In genomic region chr11:97811569-97812362, GRCm38 (mm10) we compare ENCODE assay signal across 8 mouse cellular contexts. TPM values are rescaled to one million over a fixed set of nuclear protein-coding genes. Genes with fewer than 3 reads are reported as not detected.
A peak's percentile ranks its signal among the peaks of the same experiment; 100 is the strongest.
DNase-seq lines count a peak whose midpoint lies in the region; ATAC-seq lines count a peak whose summit lies in the region.

No protein-coding gene starts in this region.

- peak overlapping the region; percentile 38; the same call in 1 of the 2 replicates for H3K9ac ChIP-seq in heart, embryonic 14.5 days (ENCODE audit: low read length)
- peak overlapping the region; percentile 45 for H3K9ac ChIP-seq in forebrain, embryonic 16.5 days (replicated peaks; ENCODE audit: low read depth, low read length)
- H3K9ac ChIP-seq in neural tube, embryonic 14.5 days (replicated peaks; ENCODE audit: low read depth, low read length), result peak overlapping the region; percentile 41; the same call in 1 of the 2 replicates
- H3K9ac ChIP-seq in heart, embryonic 11.5 days (ENCODE audit: low read depth, low read length), result no peak overlapping the region

- H3K4me2 ChIP-seq in heart, embryonic 14.5 days (ENCODE audit: low read length), result no peak overlapping the region
- peak overlapping the region; percentile 44 for H3K4me2 ChIP-seq in forebrain, embryonic 16.5 days (ENCODE audit: low read length)
- peak overlapping the region; percentile 37; the same call in 1 of the 2 replicates for H3K4me2 ChIP-seq in neural tube, embryonic 14.5 days (ENCODE audit: low read depth, low read length)
- H3K4me2 ChIP-seq in heart, embryonic 11.5 days, result no peak overlapping the region

- ATAC-seq in heart, embryonic 14.5 days (ENCODE audit: insufficient number of reproducible peaks, insufficient read depth, low FRiP score, low read depth), result no peak
- ATAC-seq in forebrain, embryonic 16.5 days, result no peak
- peak; percentile 45; the same call in 1 of the 2 replicates for ATAC-seq in neural tube, embryonic 14.5 days (ENCODE audit: low read depth)
- no peak for ATAC-seq in heart, embryonic 11.5 days (replicated peaks; ENCODE audit: insufficient number of reproducible peaks, low FRiP score, low TSS enrichment)

- H3K9me3 ChIP-seq in heart, embryonic 14.5 days (ENCODE audit: control insufficient read depth, low read length), result no peaks in the 10 kb centered on the region
- no peaks in the 10 kb centered on the region for H3K9me3 ChIP-seq in forebrain, embryonic 16.5 days (ENCODE audit: control insufficient read depth, low read length)
- H3K9me3 ChIP-seq in neural tube, embryonic 14.5 days (ENCODE audit: control insufficient read depth, low read length), result no peaks in the 10 kb centered on the region
- H3K9me3 ChIP-seq in heart, embryonic 11.5 days (replicated peaks; ENCODE audit: control insufficient read depth, low read length), result no peaks in the 10 kb centered on the region

- peaks cover 62 to 90% of the 10 kb centered on the region in 2 experiments for H3K4me1 ChIP-seq in heart, embryonic 14.5 days (ENCODE audit: control insufficient read depth in 2 of 2, insufficient read depth in 2 of 2, low read length in 2 of 2)
- H3K4me1 ChIP-seq in forebrain, embryonic 16.5 days (replicated peaks; ENCODE audit: control insufficient read depth, insufficient read depth, low read length), result peaks cover 62% of the 10 kb centered on the region
- peaks cover 43% of the 10 kb centered on the region for H3K4me1 ChIP-seq in neural tube, embryonic 14.5 days (ENCODE audit: control insufficient read depth, insufficient read depth, low read length)
- H3K4me1 ChIP-seq in heart, embryonic 11.5 days (ENCODE audit: control insufficient read depth, insufficient read depth, low read length), result peaks cover 72% of the 10 kb centered on the region

- H3K36me3 ChIP-seq in heart, embryonic 14.5 days (ENCODE audit: control insufficient read depth, insufficient read depth, low read length), result peaks cover 62% of the 10 kb centered on the region
- peaks cover 9% of the 10 kb centered on the region for H3K36me3 ChIP-seq in forebrain, embryonic 16.5 days (ENCODE audit: control insufficient read depth, insufficient read depth)
- H3K36me3 ChIP-seq in neural tube, embryonic 14.5 days (ENCODE audit: control insufficient read depth, insufficient read depth, low read length), result peaks cover 35% of the 10 kb centered on the region
- peaks cover 3% of the 10 kb centered on the region; the same call in 1 of the 2 replicates for H3K36me3 ChIP-seq in heart, embryonic 11.5 days (ENCODE audit: control insufficient read depth, insufficient read depth, low read length)

- DNase-seq in heart, adult 8-10 months (ENCODE audit: low spot score), result no peak
- peak; percentile 90 to 94 for DNase-seq in kidney, postnatal 25 days
- no peak for DNase-seq in left cerebral cortex, adult 11 months (ENCODE audit: low spot score)
- no peak for DNase-seq in left cerebral cortex, adult 8-10 months (ENCODE audit: low spot score in 2 of 2)

- H3K27me3 ChIP-seq in heart, embryonic 14.5 days (ENCODE audit: control insufficient read depth, insufficient read depth, low read length), result no peaks in the 10 kb centered on the region
- no peaks in the 10 kb centered on the region for H3K27me3 ChIP-seq in forebrain, embryonic 16.5 days (replicated peaks; ENCODE audit: control insufficient read depth, insufficient read depth, low read length)
- no peaks in the 10 kb centered on the region for H3K27me3 ChIP-seq in neural tube, embryonic 14.5 days (ENCODE audit: control insufficient read depth, insufficient read depth, low read length)
- no peaks in the 10 kb centered on the region for H3K27me3 ChIP-seq in heart, embryonic 11.5 days (ENCODE audit: control insufficient read depth, insufficient read depth, low read length)

- H3K4me3 ChIP-seq in heart, embryonic 14.5 days (ENCODE audit: control insufficient read depth in 1 of 2, insufficient read depth in 1 of 2, low read depth in 1 of 2, low read length in 2 of 2), result no peak overlapping the region
- no peak overlapping the region for H3K4me3 ChIP-seq in forebrain, embryonic 16.5 days (replicated peaks; ENCODE audit: low read length)
- no peak overlapping the region for H3K4me3 ChIP-seq in neural tube, embryonic 14.5 days (ENCODE audit: low read depth, low read length)
- no peak overlapping the region for H3K4me3 ChIP-seq in heart, embryonic 11.5 days (ENCODE audit: low read depth, low read length)

- WGBS in heart, embryonic 14.5 days, result 42% methylated on average over 12 of the region's 13 CpGs
- whole genome bisulfite sequencing in forebrain, embryonic 16.5 days, result 22% methylated on average over 12 of the region's 13 CpGs
- 28% methylated on average over 12 of the region's 13 CpGs for WGBS in neural tube, embryonic 14.5 days
- WGBS in heart, embryonic 11.5 days (ENCODE audit: insufficient replicate concordance), result 46% methylated on average over 12 of the region's 13 CpGs

- H3K27ac ChIP-seq in heart, embryonic 14.5 days (replicated peaks in 1 of 2; ENCODE audit: control insufficient read depth in 1 of 2, insufficient read depth in 1 of 2, low read depth in 2 of 2, low read length in 2 of 2), result no peak overlapping the region
- peak overlapping the region; percentile 46 for H3K27ac ChIP-seq in forebrain, embryonic 16.5 days (ENCODE audit: low read length)
- peak overlapping the region; percentile 86 for H3K27ac ChIP-seq in neural tube, embryonic 14.5 days (ENCODE audit: low read depth, low read length)
- no peak overlapping the region for H3K27ac ChIP-seq in heart, embryonic 11.5 days (ENCODE audit: low read depth, low read length)

RNA-seq across cellular contexts. Expression of gene Lasp1, which starts 13.0 kb away (rescaled TPM):
- polyA plus RNA-seq in heart, embryonic 14.5 days (2014; fragmentation: Nextera tagmentation; extraction: Ambion mirVana), result 26.5 and 28.1 TPM in 2 replicates
- total RNA-seq in heart, adult 8-10 months (2022), result 10 to 100 TPM; 20.1 to 32.0 (median 25.8) TPM
- 140 and 159 TPM in 2 replicates for polyA plus RNA-seq in forebrain, embryonic 16.5 days (2015; fragmentation: Nextera tagmentation; extraction: Ambion mirVana)
- 82.9 and 99.8 TPM in 2 replicates for polyA plus RNA-seq in neural tube, embryonic 14.5 days (2014; fragmentation: Nextera tagmentation; extraction: Ambion mirVana)
- 100 to 1,000 TPM; 138 to 169 (median 155) TPM for total RNA-seq in left cerebral cortex, adult 8-10 months (2022)
- 30.0 and 37.5 TPM in 2 replicates for polyA plus RNA-seq in heart, embryonic 11.5 days (2014; fragmentation: Nextera tagmentation; extraction: Ambion mirVana)

RNA-seq across cellular contexts. Expression of gene B230217C12Rik, which starts 28.8 kb away (rescaled TPM):
- 4.2 and 5.5 TPM in 2 replicates for polyA plus RNA-seq in heart, embryonic 14.5 days (2014; fragmentation: Nextera tagmentation; extraction: Ambion mirVana)
- 1 to 10 TPM in 1 of 4 experiments, under 1 TPM in 3; 0.22 to 1.7 (median 0.51) TPM for total RNA-seq in heart, adult 8-10 months (2022)
- 21.1 and 24.1 TPM in 2 replicates for polyA plus RNA-seq in forebrain, embryonic 16.5 days (2015; fragmentation: Nextera tagmentation; extraction: Ambion mirVana)
- 39.8 and 53.5 TPM in 2 replicates for polyA plus RNA-seq in neural tube, embryonic 14.5 days (2014; fragmentation: Nextera tagmentation; extraction: Ambion mirVana)
- 10 to 100 TPM; 73.0 to 83.2 (median 79.8) TPM for total RNA-seq in left cerebral cortex, adult 8-10 months (2022)
- 8.2 and 8.3 TPM in 2 replicates for polyA plus RNA-seq in heart, embryonic 11.5 days (2014; fragmentation: Nextera tagmentation; extraction: Ambion mirVana)

RNA-seq across cellular contexts. Expression of gene Rpl23, which starts 29.5 kb away (rescaled TPM):
- polyA plus RNA-seq in heart, embryonic 14.5 days (2014; fragmentation: Nextera tagmentation; extraction: Ambion mirVana), result 499 and 536 TPM in 2 replicates
- total RNA-seq in heart, adult 8-10 months (2022), result 100 to 1,000 TPM; 425 to 610 (median 521) TPM
- 298 and 306 TPM in 2 replicates for polyA plus RNA-seq in forebrain, embryonic 16.5 days (2015; fragmentation: Nextera tagmentation; extraction: Ambion mirVana)
- polyA plus RNA-seq in neural tube, embryonic 14.5 days (2014; fragmentation: Nextera tagmentation; extraction: Ambion mirVana), result 347 and 366 TPM in 2 replicates
- 100 to 1,000 TPM; 331 to 461 (median 392) TPM for total RNA-seq in left cerebral cortex, adult 8-10 months (2022)
- 461 and 517 TPM in 2 replicates for polyA plus RNA-seq in heart, embryonic 11.5 days (2014; fragmentation: Nextera tagmentation; extraction: Ambion mirVana)

RNA-seq across cellular contexts. Expression of gene 1700001P01Rik, which starts 36.0 kb away (rescaled TPM):
- not detected in 2 replicates for polyA plus RNA-seq in heart, embryonic 14.5 days (2014; fragmentation: Nextera tagmentation; extraction: Ambion mirVana)
- not detected for total RNA-seq in heart, adult 8-10 months (2022)
- polyA plus RNA-seq in forebrain, embryonic 16.5 days (2015; fragmentation: Nextera tagmentation; extraction: Ambion mirVana), result 0.57 and 0.85 TPM in 2 replicates
- 0.36 TPM in 1 of 2 replicates, not detected in the other for polyA plus RNA-seq in neural tube, embryonic 14.5 days (2014; fragmentation: Nextera tagmentation; extraction: Ambion mirVana)
- 1 to 10 TPM in 1 of 4 experiments, under 1 TPM in 2, not detected in 1; 0.65 to 1.2 (median 0.84) TPM for total RNA-seq in left cerebral cortex, adult 8-10 months (2022)
- polyA plus RNA-seq in heart, embryonic 11.5 days (2014; fragmentation: Nextera tagmentation; extraction: Ambion mirVana), result 0.38 TPM in 1 of 2 replicates, not detected in the other

RNA-seq across cellular contexts. Expression of gene Cwc25, which starts 45.4 kb away (rescaled TPM):
- 9.0 and 9.8 TPM in 2 replicates for polyA plus RNA-seq in heart, embryonic 14.5 days (2014; fragmentation: Nextera tagmentation; extraction: Ambion mirVana)
- total RNA-seq in heart, adult 8-10 months (2022), result 1 to 10 TPM; 6.1 to 7.1 (median 6.3) TPM
- 17.1 and 19.5 TPM in 2 replicates for polyA plus RNA-seq in forebrain, embryonic 16.5 days (2015; fragmentation: Nextera tagmentation; extraction: Ambion mirVana)
- polyA plus RNA-seq in neural tube, embryonic 14.5 days (2014; fragmentation: Nextera tagmentation; extraction: Ambion mirVana), result 13.8 and 13.9 TPM in 2 replicates
- 10 to 100 TPM; 17.0 to 20.6 (median 19.1) TPM for total RNA-seq in left cerebral cortex, adult 8-10 months (2022)
- polyA plus RNA-seq in heart, embryonic 11.5 days (2014; fragmentation: Nextera tagmentation; extraction: Ambion mirVana), result 9.2 and 9.9 TPM in 2 replicates

Comparison
In these comparisons a context has a peak if more than half of its experiments do, and no peak if none do; other contexts are left out.
1. H3K27ac ChIP-seq: peak in forebrain, embryonic 16.5 days (single experiment) and neural tube, embryonic 14.5 days (single experiment); none in heart, embryonic 14.5 days (0 of 2) and heart, embryonic 11.5 days (single experiment).
2. H3K4me2 ChIP-seq: peak in forebrain, embryonic 16.5 days (single experiment) and neural tube, embryonic 14.5 days (single experiment); none in heart, embryonic 14.5 days (single experiment) and heart, embryonic 11.5 days (single experiment).
3. DNase-seq: peak in kidney, postnatal 25 days (2 of 2); none in heart, adult 8-10 months (single experiment), left cerebral cortex, adult 11 months (single experiment) and left cerebral cortex, adult 8-10 months (0 of 2).